Mouse (Mus musculus) spleen, adult 18-20 months (tissue): ENCODE measurements at regions not wholly inside any gene's neighbourhood (a gene's known extent, or its start where the extent isn't known, plus 50 kb on each side); places are given as distances from the start of the nearest gene placed in this dataset.
"Not testable (repeated sequence)": the region's sequence is repeated elsewhere in the genome, so short reads cannot be mapped to it uniquely, and the experiment has no call there.

Source experiments
- DNase-seq, 2 experiments: peaks; one replicate each; pipeline ENCODE4 v3.0.0; 2022; ENCODE audit warnings: mixed read lengths in 2 of 2

GRCm38 (mm10) chrX:50490477-50490967 lies 62.2 kb upstream of the Olfr1324 start:
- DNase-seq, result not testable (repeated sequence)
